ENCODE assay signal across 23 mouse cellular contexts in the genomic region with DNA sequence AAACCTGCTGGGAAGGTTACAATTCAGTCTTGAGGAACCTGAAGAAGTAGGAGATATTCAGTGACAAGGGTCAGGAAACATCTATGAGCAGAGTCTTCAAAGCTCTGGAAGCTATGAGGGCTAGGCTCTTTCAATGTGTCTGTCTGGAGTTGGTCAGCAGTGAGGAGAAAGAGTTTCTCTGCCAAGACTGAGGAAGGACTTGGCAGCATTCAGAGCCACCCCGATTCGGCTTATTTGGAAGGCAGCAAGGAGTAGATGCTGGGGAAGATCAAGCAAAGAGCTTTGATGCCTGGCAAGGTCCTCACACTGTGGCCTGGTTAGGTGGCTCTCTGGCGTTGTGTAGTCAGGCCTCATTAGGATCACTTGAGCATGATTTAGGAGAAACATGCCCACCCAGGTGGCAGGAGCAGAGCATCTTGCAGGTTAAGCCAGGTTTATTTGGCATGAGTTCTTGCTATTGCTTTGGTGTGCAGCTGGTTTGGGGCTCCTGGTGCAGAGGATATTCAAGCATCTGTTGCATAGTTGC.
DNase-seq lines count a peak whose midpoint lies in the region; ATAC-seq and TF ChIP-seq lines count a peak whose summit lies in the region.
"Had no signal": no experiment of that assay in that cellular context is flagged by ENCODE, and none has a peak within 500 bp of the region (broad histone marks: within the 10 kb centered on the region; RNA-seq: fewer than 3 reads in every experiment).

No protein-coding gene starts in this region.

- no peaks in the 10 kb centered on the region for H3K27me3 ChIP-seq in midbrain, postnatal 0 days (ENCODE audit: insufficient read depth, low read length)
- H3K27me3 ChIP-seq in midbrain, embryonic 13.5 days = no peaks in the 10 kb centered on the region
- H3K27me3 ChIP-seq in intestine, embryonic 15.5 days (replicated peaks) = no peaks in the 10 kb centered on the region
- H3K27me3 ChIP-seq: liver, embryonic 13.5 days; midbrain, embryonic 12.5 days; stomach, embryonic 15.5 days had no signal

- no peaks in the 10 kb centered on the region for H3K9me3 ChIP-seq in midbrain, postnatal 0 days (ENCODE audit: low read length)
- no peaks in the 10 kb centered on the region for H3K9me3 ChIP-seq in midbrain, embryonic 13.5 days
- H3K9me3 ChIP-seq in intestine, embryonic 15.5 days = no peaks in the 10 kb centered on the region
- H3K9me3 ChIP-seq: forebrain, embryonic 10.5 days; heart, embryonic 10.5 days; hindbrain, embryonic 10.5 days; limb, embryonic 13.5 days; liver, embryonic 13.5 days; midbrain, embryonic 12.5 days; stomach, embryonic 15.5 days had no signal

- H3K27ac ChIP-seq in midbrain, postnatal 0 days (ENCODE audit: low read depth, low read length) = no peak overlapping the region
- H3K27ac ChIP-seq in midbrain, embryonic 13.5 days = no peak overlapping the region
- no peak overlapping the region for H3K27ac ChIP-seq in intestine, embryonic 15.5 days
- H3K27ac ChIP-seq: forebrain, embryonic 10.5 days; gastrocnemius, adult 2 months; heart, embryonic 10.5 days; hindbrain, embryonic 10.5 days; kidney, postnatal 0 days; limb, embryonic 13.5 days; liver, embryonic 13.5 days; midbrain, embryonic 12.5 days; stomach, embryonic 15.5 days had no signal

- H3K36me3 ChIP-seq in midbrain, postnatal 0 days (ENCODE audit: insufficient read depth, low read length) = no peaks in the 10 kb centered on the region
- no peaks in the 10 kb centered on the region for H3K36me3 ChIP-seq in midbrain, embryonic 13.5 days
- H3K36me3 ChIP-seq in intestine, embryonic 15.5 days = no peaks in the 10 kb centered on the region
- H3K36me3 ChIP-seq: forebrain, embryonic 10.5 days; heart, embryonic 10.5 days; hindbrain, embryonic 10.5 days; limb, embryonic 13.5 days; liver, embryonic 13.5 days; midbrain, embryonic 12.5 days; stomach, embryonic 15.5 days had no signal

- peak; percentile 79 for DNase-seq in heart, adult 11 months
- no peak for DNase-seq in heart, postnatal 14 days
- peak; percentile 44 for DNase-seq in midbrain, postnatal 0 days (ENCODE audit: low spot score)
- peak; percentile 66 to 75 for DNase-seq in cerebellum, postnatal 10 days
- DNase-seq: adrenal gland, postnatal 10 days; gastrocnemius, adult 2 months; kidney, adult 2 months; liver, embryonic 13.5 days; lung, embryonic 14.5 days; right cerebral cortex, postnatal 4 days; thymus, postnatal 25 days had no signal

- no peak for ATAC-seq in midbrain, postnatal 0 days (ENCODE audit: low FRiP score)
- ATAC-seq in midbrain, embryonic 13.5 days = no peak
- no peak for ATAC-seq in activated CD4-positive, CD25-positive, alpha-beta regulatory T cell, adult 4 months
- ATAC-seq in intestine, embryonic 15.5 days = no peak
- ATAC-seq: forebrain, embryonic 16.5 days; inflammation-experienced regulatory T-cells, adult 6 months had no signal

- H3K4me3 ChIP-seq in midbrain, postnatal 0 days (ENCODE audit: low read depth, low read length) = no peak overlapping the region
- H3K4me3 ChIP-seq in midbrain, embryonic 13.5 days (replicated peaks) = no peak overlapping the region
- no peak overlapping the region for H3K4me3 ChIP-seq in intestine, embryonic 15.5 days (replicated peaks)
- H3K4me3 ChIP-seq: forebrain, embryonic 10.5 days; gastrocnemius, adult 2 months; heart, embryonic 10.5 days; hindbrain, embryonic 10.5 days; limb, embryonic 13.5 days; liver, embryonic 13.5 days; midbrain, embryonic 12.5 days; stomach, embryonic 15.5 days had no signal

- no peaks in the 10 kb centered on the region for H3K4me1 ChIP-seq in midbrain, postnatal 0 days (ENCODE audit: insufficient read depth, low read length)
- H3K4me1 ChIP-seq in midbrain, embryonic 13.5 days (replicated peaks) = no peaks in the 10 kb centered on the region
- no peaks in the 10 kb centered on the region for H3K4me1 ChIP-seq in intestine, embryonic 15.5 days (replicated peaks)
- H3K4me1 ChIP-seq: forebrain, embryonic 10.5 days; heart, embryonic 10.5 days; hindbrain, embryonic 10.5 days; limb, embryonic 13.5 days; liver, embryonic 13.5 days; midbrain, embryonic 12.5 days; stomach, embryonic 15.5 days had no signal

- TF ChIP-seq CTCF in midbrain, postnatal 0 days (IDR thresholded peaks at IDR 0.05) = no peak

- intact Hi-C loops in heart, postnatal 14 days (cut with DNase I) = no loop called here

- H3K4me2 ChIP-seq in midbrain, postnatal 0 days (ENCODE audit: low read depth, low read length, poor library complexity, severe bottlenecking) = no peak overlapping the region
- H3K4me2 ChIP-seq in midbrain, embryonic 13.5 days (replicated peaks) = no peak overlapping the region
- no peak overlapping the region for H3K4me2 ChIP-seq in intestine, embryonic 15.5 days (replicated peaks)
- H3K4me2 ChIP-seq: limb, embryonic 13.5 days; liver, embryonic 13.5 days; lung, embryonic 14.5 days; midbrain, embryonic 12.5 days; stomach, embryonic 15.5 days had no signal

- H3K9ac ChIP-seq in midbrain, postnatal 0 days (replicated peaks; ENCODE audit: low read length, poor library complexity, severe bottlenecking) = no peak overlapping the region
- H3K9ac ChIP-seq in midbrain, embryonic 13.5 days (replicated peaks) = no peak overlapping the region
- no peak overlapping the region for H3K9ac ChIP-seq in intestine, embryonic 15.5 days
- H3K9ac ChIP-seq: limb, embryonic 13.5 days; liver, embryonic 13.5 days; lung, embryonic 14.5 days; midbrain, embryonic 12.5 days; stomach, embryonic 15.5 days had no signal

- WGBS in midbrain, postnatal 0 days = 81% methylated on average over 3 of the region's 3 CpGs
- WGBS in midbrain, embryonic 13.5 days = 88% methylated on average over 3 of the region's 3 CpGs
- 81% methylated on average over 3 of the region's 3 CpGs for WGBS in intestine, embryonic 15.5 days

Comparison
In these comparisons a context has a peak if more than half of its experiments do, and no peak if none do; other contexts are left out.
1. DNase-seq: peak in heart, adult 11 months (single experiment), midbrain, postnatal 0 days (single experiment) and cerebellum, postnatal 10 days (2 of 2); none in heart, postnatal 14 days (0 of 2).